Mouse (Mus musculus) intestine, postnatal 0 days (tissue): ENCODE data around the gene Mgat4c. TPM values are rescaled to one million over a fixed set of nuclear protein-coding genes. Genes with fewer than 3 reads are reported as not detected.

Experiments used
- ATAC-seq: fragments of 200-750 bp; cut with Nextera tagmentation; 2 replicates; pipeline ENCODE4 v1.8.0; 2017; ENCODE audit warnings: mild to moderate bottlenecking, moderate TSS enrichment, moderate library complexity
- H3K27ac ChIP-seq: fragments of 300-500 bp; sonication (generic); 2 replicates; pipeline ENCODE4 v1.5.1; 2014; ENCODE audit warnings: mild to moderate bottlenecking, low read depth, low read length, moderate library complexity
- H3K27me3 ChIP-seq: fragments of 300-500 bp; sonication (generic); replicated peaks from 2 replicates; pipeline ENCODE4 v1.6.1; 2014; ENCODE audit warnings: low read length, mixed read lengths; ENCODE audit not compliant: control insufficient read depth, insufficient read depth
- H3K36me3 ChIP-seq: fragments of 300-500 bp; sonication (generic); 2 replicates; pipeline ENCODE4 v1.6.1; 2014; ENCODE audit warnings: mild to moderate bottlenecking, moderate library complexity; ENCODE audit not compliant: control insufficient read depth, insufficient read depth
- H3K4me1 ChIP-seq: fragments of 300-500 bp; sonication (generic); replicated peaks from 2 replicates; pipeline ENCODE4 v1.6.1; 2014; ENCODE audit warnings: antibody characterized with exemption, low read length, mixed read lengths; ENCODE audit not compliant: control insufficient read depth, insufficient read depth
- H3K4me2 ChIP-seq: fragments of 300-500 bp; sonication (generic); replicated peaks from 2 replicates; pipeline ENCODE4 v1.6.1; 2014; ENCODE audit warnings: low read depth, mild to moderate bottlenecking, moderate library complexity
- H3K4me3 ChIP-seq: fragments of 300-500 bp; sonication (generic); 2 replicates; pipeline ENCODE4 v1.5.1; 2014; ENCODE audit warnings: low read depth, low read length
- H3K9ac ChIP-seq: fragments of 300-500 bp; sonication (generic); 2 replicates; pipeline ENCODE4 v1.6.1; 2014; ENCODE audit warnings: mild to moderate bottlenecking, low read depth, low read length
- H3K9me3 ChIP-seq: fragments of 300-500 bp; sonication (generic); 2 replicates; pipeline ENCODE4 v1.6.1; 2016; ENCODE audit warnings: mixed run types; ENCODE audit not compliant: control insufficient read depth
- CTCF ChIP-seq: sonication (generic); IDR thresholded peaks from 2 replicates; pipeline ENCODE4 v1.5.1; 2016; ENCODE audit warnings: low read depth, mild to moderate bottlenecking, control low read depth, antibody characterized with exemption, moderate library complexity
- WGBS: fragments of 180-500 bp; shearing (Covaris S2); extraction: QIAGEN DNeasy Blood & Tissue Kit; methylation state at CpG from one replicate; pipeline ENCODE4 v1.1.7; 2014; 5-methylcytosine and 5-hydroxymethylcytosine counted together
- polyA plus RNA-seq: library from polyadenylated mRNA; unstranded; fragments of >200 nt; fragmentation: Nextera tagmentation; extraction: Ambion mirVana; gene quantifications from 2 replicates; pipeline ENCODE4 v1.2.1, GENCODE M21; 2015

Gene Mgat4c
- polyA plus RNA-seq, 1 experiment from 2014 or later: 42.5 TPM

- ATAC-seq: no peak
Observed at GRCm38 (mm10) chr10:102308892-102309479, 627.7 kb downstream of the Mgat4c start.

GRCm38 (mm10) chr10:102365685-102366381 is 684.5 kb downstream of the Mgat4c start:
- WGBS: 72% methylated on average over 5 of the region's 5 CpGs
- H3K9ac ChIP-seq: no peak overlapping the region
- no peak for ATAC-seq
- no peak overlapping the region for H3K4me3 ChIP-seq
- H3K36me3 ChIP-seq: no peaks in the 10 kb centered on the region
- no peaks in the 10 kb centered on the region for H3K27me3 ChIP-seq
- H3K27ac ChIP-seq: no peak overlapping the region
- H3K4me1 ChIP-seq: no peaks in the 10 kb centered on the region
- H3K9me3 ChIP-seq: no peaks in the 10 kb centered on the region
- no peak for TF ChIP-seq CTCF
- no peak overlapping the region for H3K4me2 ChIP-seq

More at GRCm38 (mm10) chr10:102308892-102309479, 627.7 kb downstream of the Mgat4c start:
- TF ChIP-seq CTCF: no peak
- WGBS: 77% methylated on average over 5 of the region's 5 CpGs
- H3K36me3 ChIP-seq: no peaks in the 10 kb centered on the region
- no peak overlapping the region for H3K9ac ChIP-seq
- H3K27ac ChIP-seq: no peak overlapping the region
- no peak overlapping the region for H3K4me2 ChIP-seq
- H3K9me3 ChIP-seq: no peaks in the 10 kb centered on the region
- no peaks in the 10 kb centered on the region for H3K27me3 ChIP-seq
- H3K4me3 ChIP-seq: no peak overlapping the region
- H3K4me1 ChIP-seq: no peaks in the 10 kb centered on the region

- whole genome bisulfite sequencing: 67% methylated on average over 1 of the region's 1 CpGs
- Histone ChIP-seq H3K4me2 (no peak overlapping the region), H3K36me3 (no peaks in the 10 kb centered on the region), H3K27me3 (no peaks in the 10 kb centered on the region), H3K9ac (no peak overlapping the region), H3K4me3 (no peak overlapping the region), H3K4me1 (no peaks in the 10 kb centered on the region), H3K9me3 (no peaks in the 10 kb centered on the region), H3K27ac (no peak overlapping the region)
- no peak for ATAC-seq
- no peak for TF ChIP-seq CTCF
Observed at GRCm38 (mm10) chr10:102370576-102370975, 689.3 kb downstream of the Mgat4c start.

- Histone ChIP-seq H3K4me2 (no peak overlapping the region), H3K9me3 (no peaks in the 10 kb centered on the region), H3K27ac (no peak overlapping the region), H3K27me3 (no peaks in the 10 kb centered on the region), H3K4me3 (no peak overlapping the region), H3K4me1 (no peaks in the 10 kb centered on the region), H3K9ac (no peak overlapping the region), H3K36me3 (no peaks in the 10 kb centered on the region)
- TF ChIP-seq CTCF: no peak
- no peak for ATAC-seq
Observed at GRCm38 (mm10) chr10:102372111-102372510, 690.8 kb downstream of the Mgat4c start.

- ATAC-seq: peak; percentile 89
- H3K4me3 ChIP-seq: peak overlapping the region; percentile 9; the same call in 1 of the 2 replicates
Observed at GRCm38 (mm10) chr10:102374061-102374460, 692.8 kb downstream of the Mgat4c start.

GRCm38 (mm10) chr10:102377377-102377776 is 696.1 kb downstream of the Mgat4c start:
- no peak overlapping the region for H3K27ac ChIP-seq

More at GRCm38 (mm10) chr10:102374061-102374460, 692.8 kb downstream of the Mgat4c start:
- no peak for TF ChIP-seq CTCF
- H3K27ac ChIP-seq: no peak overlapping the region
- H3K9ac ChIP-seq: no peak overlapping the region
- H3K9me3 ChIP-seq: no peaks in the 10 kb centered on the region
- H3K4me1 ChIP-seq: no peaks in the 10 kb centered on the region
- H3K4me2 ChIP-seq: peak overlapping the region; percentile 41
- WGBS: 39% methylated on average over 4 of the region's 4 CpGs
- H3K36me3 ChIP-seq: no peaks in the 10 kb centered on the region
- no peaks in the 10 kb centered on the region for H3K27me3 ChIP-seq

More at GRCm38 (mm10) chr10:102377377-102377776, 696.1 kb downstream of the Mgat4c start:
- H3K36me3 ChIP-seq: no peaks in the 10 kb centered on the region
- H3K4me3 ChIP-seq: no peak overlapping the region
- H3K27me3 ChIP-seq: no peaks in the 10 kb centered on the region
- no peaks in the 10 kb centered on the region for H3K4me1 ChIP-seq
- H3K9ac ChIP-seq: no peak overlapping the region
- no peak for TF ChIP-seq CTCF
- ATAC-seq: 0 out of 2 replicates have a peak, but pooled peaks have one; percentile 53
- H3K4me2 ChIP-seq: peak overlapping the region; percentile 43
- WGBS: 30% methylated on average over 4 of the region's 4 CpGs
- H3K9me3 ChIP-seq: no peaks in the 10 kb centered on the region
